Mouse (Mus musculus) liver, postnatal 0 days (tissue): ENCODE measurements around the gene Bbs2.

Source experiments
- CTCF ChIP-seq: sonication (generic); IDR thresholded peaks from 2 replicates; pipeline ENCODE4 v1.5.1; 2016; ENCODE audit warnings: antibody characterized with exemption, low read depth
- EP300 ChIP-seq: IDR thresholded peaks from 2 replicates; pipeline ENCODE4 v1.6.1; 2016; ENCODE audit warnings: antibody characterized with exemption, low read depth, mild to moderate bottlenecking

- TF ChIP-seq CTCF (no peak), EP300 (no peak)
Measured at GRCm38 (mm10) chr8:94107871-94108270, 9.1 kb upstream of the Bbs2 start.
